Mouse (Mus musculus) common myeloid progenitor, adult 5-6 weeks (primary cell): ENCODE data around the gene Eva1c. TPM values are rescaled to one million over a fixed set of nuclear protein-coding genes. Genes with fewer than 3 reads are reported as not detected.

Experiments
- ATAC-seq: replicated peaks from 2 replicates; pipeline ENCODE4 v1.8.0; 2016; ENCODE audit warnings: low read depth, mild to moderate bottlenecking, moderate TSS enrichment, inconsistent platforms; ENCODE audit not compliant: poor library complexity, severe bottlenecking
- total RNA-seq: library from RNA; stranded (forward); fragments of 200-1000, 187-1606 nt; gene quantifications from 2 replicates; pipeline ENCODE4 v1.2.3, GENCODE M21; 2017

Eva1c gene
- total RNA-seq, 1 experiment from 2014 or later: not detected

DNA sequence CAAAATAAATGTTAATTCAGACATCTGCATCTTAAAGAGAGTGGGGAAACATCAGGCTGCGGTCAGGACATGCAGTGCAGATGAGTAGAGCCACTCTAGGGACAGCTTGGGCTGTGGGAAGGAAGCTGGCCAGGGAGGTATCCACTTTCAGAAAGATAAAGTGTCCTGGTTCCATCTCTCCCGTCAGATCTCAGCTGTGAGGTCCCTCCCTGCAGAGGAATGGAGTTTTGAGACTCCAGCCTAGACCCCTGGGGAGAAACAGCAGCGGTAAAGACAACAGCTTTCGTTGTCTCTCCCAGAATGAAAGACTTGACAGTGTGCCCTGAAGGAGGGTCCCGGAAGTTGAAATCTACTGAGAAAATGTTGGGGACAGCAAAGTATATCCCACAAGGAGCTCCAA, 76.8 kb downstream of the Eva1c start:
- no peak for ATAC-seq

DNA sequence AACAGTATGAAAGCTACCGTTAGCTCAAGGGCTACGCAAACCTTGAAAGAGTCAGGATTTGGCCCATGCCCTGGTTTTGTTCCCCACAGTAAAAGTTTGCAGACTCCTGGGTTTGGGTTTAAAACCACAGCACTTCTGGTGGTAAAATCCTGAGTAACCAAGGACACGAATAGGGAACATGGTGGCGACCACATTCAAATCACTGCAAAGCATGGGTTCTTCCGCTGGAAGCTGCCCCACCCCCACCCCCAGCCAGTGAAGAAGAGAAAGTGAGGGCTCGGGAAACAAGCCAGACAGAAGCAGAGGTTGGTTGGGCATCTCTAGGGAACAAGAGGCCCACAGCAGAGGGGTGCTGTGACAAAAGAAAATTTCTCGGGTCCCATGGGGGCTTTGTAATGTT, 80.7 kb downstream of the Eva1c start:
- no peak for ATAC-seq

DNA sequence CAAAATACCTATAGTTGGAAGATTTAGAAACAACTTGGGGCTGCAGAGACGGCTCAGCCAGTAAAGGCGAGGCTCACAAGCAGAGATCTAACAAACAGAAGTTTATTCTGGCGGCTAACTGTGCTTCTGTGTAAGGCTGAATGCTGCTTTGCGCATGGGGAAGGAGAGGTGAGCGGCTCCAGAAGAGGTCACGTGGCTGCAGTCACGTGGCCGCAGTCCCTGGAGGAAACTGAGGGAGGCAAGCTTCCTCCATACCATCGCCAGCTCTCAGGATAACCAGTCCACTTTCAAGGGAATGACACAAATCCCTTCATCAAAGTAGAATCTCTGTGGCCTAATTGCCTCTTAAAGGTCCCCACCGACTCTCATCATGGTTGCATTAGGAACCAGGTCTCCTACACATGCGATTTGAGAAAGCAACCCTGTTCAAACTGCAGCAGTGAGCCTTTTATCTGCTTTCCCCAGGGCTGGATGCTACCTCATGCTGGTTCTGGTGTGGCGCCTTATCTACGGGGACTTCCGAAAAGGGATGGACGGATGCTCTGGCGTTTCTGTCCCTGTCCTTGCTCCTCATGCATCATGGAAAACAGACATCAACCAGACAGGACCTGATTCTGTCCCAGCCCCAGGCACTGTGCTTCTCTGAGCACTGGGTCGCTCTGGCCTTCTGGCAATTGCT, 84.5 kb downstream of the Eva1c start:
- ATAC-seq: no peak

DNA sequence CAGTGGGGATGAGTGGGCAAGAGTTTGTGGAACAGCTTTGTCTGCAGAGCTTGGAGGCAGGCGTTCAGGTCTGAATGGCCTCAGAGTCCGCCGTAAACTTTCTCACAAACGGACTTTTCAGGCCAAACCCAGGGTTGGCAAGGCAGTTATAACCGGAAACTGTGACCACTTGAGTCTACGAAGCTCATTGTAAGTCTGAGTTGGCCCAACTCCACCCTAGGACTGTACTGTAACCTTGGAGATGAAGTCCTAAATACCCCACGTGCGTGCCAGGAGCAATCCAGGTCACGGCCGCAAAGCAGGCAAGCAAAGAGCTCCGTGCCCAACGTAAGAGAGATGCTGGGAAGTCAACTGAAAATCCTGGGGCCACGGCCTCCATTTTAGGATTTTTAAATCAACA, 85.2 kb downstream of the Eva1c start:
- ATAC-seq: no peak

DNA sequence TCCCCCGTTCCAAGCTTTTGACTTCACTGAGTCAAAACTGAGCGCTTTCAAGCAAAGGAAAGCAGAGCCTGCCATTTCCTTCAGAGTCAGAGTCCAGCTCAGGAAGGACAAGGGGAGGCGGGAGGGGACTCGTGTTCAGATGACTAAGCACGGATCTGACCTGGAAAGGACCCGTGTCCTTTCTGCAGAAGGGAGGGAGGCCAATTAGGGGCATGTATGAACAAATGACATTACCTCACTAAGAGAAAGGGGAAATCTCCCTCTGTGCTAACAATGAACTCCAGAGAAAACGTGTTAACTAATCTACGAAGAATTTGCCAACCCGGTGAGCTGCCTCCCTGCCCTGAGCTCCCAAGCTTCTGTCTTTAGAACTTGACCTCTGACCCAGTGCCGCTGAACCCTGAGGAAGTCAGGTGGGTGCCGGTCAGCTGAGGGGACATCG, 89.5 kb downstream of the Eva1c start:
- ATAC-seq: peak; percentile 48

DNA sequence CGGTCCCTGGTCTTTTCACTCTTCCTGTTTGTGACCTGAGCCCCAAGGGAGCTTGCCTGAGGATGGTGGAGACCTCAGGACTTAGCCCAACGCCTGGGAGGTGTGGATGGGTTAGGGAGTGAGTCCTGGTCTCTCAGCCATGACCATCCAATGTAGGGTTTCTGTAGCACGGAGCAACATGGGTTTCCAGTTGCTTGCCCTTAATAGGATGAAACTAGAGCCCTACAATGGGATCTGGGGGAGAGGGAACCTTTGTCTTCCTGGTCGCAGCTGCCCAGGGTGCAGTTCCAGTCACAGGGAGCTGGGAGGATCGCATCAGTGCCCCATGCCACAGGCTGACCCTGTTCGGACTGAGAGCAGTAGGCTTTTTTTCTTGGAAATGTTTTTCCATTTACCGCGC, 90.6 kb downstream of the Eva1c start:
- ATAC-seq: no peak

DNA sequence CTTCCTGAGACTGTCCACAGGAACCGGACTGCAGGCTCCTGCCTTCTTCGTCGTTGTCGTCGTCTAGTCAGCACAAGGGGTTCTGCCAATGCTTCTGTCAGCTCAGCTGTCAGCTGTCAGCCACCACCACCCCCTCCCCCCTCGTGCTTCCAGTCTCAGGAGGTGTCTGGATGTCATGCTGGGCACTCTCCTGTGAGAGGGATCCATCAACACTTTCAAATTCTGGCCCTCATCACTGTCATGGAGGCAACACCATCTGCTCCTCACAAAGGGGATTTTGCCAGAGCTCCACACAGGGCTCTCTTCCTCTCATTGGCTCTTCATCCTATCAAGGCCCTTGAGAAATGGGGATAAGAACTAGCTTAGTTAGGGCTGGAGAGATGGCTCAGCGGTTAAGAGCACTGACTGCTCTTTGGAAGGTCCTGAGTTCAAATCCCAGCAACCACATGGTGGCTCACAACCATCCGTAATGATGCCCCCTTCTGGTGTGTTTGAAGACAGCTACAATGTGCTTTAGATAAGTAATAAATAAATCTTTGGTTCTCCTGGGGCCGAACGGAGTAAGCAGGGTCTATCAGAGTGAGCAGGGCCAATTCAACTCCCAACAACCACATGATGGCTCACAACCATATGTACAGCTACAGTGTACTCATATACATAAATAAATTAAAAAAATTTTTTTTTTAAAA, 95.1 kb downstream of the Eva1c start:
- ATAC-seq: no peak

DNA sequence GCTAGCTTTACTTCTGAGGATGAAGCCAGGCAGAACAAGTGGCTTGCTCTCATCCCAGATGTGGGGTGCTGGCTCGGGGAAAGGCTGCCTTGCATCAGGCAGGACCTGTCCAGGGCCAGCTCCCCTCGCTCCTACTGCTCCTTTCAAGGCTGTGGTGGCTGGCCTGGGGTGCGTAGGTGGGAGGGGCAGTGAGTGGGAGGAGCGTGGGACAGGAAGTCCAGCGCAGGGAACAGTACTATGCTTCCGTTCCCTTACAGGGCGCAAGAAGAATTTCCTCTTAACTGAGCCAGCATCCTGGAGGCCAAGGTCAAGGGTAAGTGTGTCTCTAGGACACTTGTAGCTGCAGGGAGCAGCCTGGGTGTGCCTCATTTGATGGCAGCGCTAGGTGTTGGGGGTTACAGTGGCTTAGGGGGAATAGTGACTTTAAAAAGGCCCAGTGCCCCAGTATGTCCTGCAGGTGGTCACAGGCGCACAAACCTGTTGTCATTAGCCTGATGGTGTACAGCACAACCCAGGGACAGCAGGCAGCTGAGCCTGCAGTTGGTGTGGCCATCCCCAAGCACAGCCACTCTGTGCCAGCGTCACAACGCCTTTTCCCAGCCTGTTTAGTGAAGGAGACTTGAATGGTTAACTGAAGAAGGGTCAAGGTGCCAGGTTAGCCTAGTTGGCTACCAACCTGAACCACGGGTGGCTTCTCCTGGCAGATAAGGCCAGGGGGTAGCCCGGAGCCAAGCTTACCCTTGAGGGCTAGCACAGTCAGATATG, 98.3 kb downstream of the Eva1c start:
- no peak for ATAC-seq

DNA sequence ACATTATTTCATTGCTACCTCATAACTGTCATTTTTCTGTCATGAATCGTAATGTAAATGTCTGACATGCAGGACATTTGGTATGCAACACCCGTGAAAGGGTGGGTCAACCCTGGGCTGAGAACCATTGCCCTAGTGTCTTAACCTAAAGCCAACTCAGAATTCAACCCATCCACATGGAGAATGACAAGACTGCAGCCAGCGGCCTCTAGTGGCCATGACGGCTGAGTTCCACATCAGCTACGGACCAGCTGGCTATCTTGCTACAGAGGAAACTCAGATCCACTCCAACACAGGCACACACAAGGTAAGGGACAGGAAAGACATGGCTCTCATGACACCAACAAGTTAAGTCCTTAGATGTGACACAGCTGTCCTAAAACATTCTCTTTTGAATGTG, 98.9 kb downstream of the Eva1c start:
- ATAC-seq: peak; percentile 90

DNA sequence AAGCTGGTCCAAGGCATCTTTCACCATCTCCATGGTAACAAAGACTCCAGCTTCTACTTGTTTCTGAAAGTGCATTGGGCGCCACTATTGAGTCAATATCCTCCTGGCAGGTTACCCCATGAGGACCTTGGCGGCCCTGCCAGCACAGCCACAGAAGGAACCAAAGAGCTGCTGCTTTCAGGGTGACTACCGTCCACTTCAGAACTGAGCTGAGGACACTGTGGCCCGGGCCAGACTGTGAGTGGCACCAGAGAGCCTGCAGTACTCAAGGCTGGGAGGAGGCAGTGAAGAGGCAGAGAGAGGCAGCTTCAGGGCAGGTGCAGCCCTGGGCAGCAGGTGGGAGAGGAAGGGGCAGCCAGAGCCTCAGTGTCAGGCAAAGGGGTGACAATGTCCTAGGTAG, 100.9 kb downstream of the Eva1c start:
- no peak for ATAC-seq

DNA sequence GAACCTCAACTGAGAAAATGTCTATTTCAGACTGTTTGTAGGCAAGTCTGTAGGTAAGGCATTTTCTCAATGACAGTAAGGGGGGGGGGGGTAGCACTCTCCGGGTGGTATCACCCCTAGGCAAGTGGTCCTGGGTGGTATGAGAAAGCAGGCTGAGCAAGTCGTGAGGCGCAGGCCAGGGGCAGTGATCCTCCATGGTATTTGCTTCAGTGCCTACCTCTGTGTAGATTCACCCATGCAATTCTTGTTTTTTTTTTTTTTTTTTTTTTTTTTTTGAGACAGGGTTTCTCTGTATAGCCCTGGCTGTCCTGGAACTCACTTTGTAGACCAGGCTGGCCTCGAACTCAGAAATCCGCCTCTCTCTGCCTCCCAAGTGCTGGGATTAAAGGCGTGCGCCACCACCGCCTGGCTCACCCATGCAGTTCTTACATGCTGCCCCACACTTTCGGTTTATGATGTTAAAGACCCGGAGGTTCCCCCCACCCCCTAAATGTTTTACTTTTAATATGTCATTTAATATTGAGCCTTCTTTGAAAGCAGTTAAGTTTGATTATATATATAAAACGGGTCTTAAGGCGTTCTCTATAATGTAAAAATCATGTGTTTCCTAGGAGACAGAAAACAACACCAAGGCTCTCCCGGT, 107.1 kb downstream of the Eva1c start:
- ATAC-seq: no peak

DNA sequence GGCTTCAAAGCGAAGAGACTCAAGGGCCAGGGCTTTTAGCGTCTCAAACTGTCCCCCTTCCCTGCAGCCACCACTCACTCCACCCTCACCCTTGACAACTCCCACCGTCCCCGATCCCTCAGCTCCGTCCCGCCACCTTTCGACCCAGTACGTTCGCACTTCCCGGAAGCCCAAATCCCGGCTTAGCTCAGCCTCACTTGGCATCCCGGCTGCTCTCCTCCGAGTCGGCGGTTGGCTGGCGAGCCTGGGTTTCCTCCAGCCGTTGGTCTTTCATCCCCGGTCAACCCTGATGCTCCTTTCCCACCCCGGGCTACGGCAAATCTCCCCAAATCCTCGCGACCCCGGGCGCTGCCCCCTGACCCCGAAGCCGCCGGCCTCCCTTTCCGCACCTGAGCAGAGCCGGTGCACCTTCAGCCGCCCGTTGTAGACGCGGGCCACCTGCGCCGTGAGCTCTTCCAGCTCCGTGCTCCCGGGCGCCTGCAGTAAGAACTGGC, 107.7 kb downstream of the Eva1c start:
- peak; percentile 36 for ATAC-seq

DNA sequence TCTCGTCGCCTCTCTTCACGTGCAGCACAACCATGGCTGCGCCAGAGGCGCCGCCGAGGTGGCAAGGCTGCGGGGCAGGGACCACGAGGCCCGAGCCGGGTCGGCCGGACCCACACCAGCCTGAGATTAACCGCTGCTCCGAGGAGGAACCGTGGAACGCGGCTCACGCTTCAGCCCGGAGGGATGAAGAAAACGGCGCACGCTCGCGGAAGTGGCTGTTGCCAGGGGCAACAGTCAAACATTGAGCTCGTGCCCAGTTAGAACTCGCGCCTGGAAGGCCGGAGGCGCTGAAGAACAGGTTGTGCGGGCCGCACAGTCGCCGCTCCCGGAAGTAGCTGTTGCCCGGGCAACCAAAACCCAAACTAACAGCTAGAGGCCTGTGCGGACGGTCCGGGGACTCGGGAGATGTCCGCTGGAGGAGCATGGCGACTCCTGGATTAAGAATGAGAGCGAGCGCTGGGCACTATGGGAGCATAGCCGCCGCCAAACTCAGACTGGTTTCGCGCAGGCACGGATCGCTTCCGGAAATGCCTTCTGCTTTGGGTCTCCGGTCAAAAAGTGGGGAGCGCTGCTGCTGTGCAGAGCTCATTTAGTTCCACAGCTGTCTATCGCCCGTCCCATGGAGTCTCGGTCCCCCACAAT, 108.3 kb downstream of the Eva1c start, which contains the start of gene Cfap298:
Cfap298 (minus strand) TSS at position 428 of the 642 bp plus-strand sequence.
- peak; percentile 96 for ATAC-seq

DNA sequence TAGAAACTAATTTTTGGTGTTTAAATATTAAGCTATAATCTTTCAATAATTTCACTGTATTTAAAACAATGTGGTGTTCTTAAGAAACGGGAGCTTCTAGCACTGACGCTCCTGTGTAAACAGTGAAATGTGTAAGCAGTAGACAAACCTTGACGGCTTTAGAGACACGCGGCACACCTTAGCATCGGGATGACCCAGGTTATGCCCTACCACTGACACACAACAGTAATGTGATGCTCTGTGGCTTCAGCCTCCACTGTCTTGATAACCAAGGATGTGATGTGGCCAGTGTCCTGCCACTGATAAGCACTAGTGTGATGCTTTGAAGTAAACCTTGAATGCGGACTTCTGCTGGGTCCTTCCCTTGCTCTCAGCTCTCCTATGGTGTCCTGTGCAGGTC, 114.7 kb downstream of the Eva1c start:
- ATAC-seq: no peak

DNA sequence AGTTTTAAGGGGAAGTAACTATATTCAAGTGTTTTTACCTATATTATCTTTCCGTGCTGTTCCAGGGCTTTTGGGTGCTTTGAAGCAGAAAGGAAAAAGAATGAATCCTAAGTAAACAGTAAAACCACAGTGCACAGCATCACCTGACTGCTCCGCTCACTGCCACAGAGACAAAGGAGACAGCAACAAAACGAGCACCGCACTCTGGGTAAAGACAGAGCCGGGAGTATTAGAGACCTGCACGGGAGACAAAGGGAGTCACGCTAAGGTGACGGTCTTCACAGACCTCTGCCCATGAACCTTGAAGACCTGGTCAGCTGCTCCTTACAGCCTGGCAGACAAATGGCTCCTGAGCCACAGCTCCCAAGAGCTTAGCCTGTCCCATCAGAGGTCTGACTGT, 120.5 kb downstream of the Eva1c start:
- no peak for ATAC-seq

DNA sequence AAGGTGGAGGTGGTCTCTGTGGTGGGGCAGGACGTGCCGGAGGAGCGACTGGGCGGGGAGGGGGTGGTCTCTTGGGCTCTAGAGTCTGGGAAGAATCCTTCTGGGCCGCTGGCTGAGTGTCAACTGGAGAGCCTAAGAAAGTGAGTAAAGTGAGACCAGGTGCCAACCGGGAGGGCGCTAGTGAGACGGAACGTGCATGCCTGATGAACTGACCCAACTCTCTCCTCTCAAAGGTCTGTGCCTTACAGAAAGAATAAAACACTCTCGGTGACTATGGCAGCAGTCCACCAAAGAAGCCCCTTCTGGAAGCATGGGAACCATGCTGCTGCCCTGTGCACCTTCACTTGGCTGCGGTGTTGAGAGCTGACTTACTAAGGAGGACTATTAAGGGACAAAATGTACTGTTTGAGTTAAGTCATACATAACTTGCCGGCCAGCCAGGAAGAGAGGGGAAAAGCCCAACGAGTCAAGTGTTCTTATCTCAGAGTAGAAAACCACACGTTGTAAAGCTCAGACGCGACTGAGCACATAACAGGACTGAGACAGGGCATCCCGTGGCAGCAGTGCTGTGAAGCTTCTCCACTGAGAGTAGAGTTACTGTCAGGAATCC, 123.9 kb downstream of the Eva1c start:
- 0 out of 2 replicates have a peak, but pooled peaks have one; percentile 50 for ATAC-seq

DNA sequence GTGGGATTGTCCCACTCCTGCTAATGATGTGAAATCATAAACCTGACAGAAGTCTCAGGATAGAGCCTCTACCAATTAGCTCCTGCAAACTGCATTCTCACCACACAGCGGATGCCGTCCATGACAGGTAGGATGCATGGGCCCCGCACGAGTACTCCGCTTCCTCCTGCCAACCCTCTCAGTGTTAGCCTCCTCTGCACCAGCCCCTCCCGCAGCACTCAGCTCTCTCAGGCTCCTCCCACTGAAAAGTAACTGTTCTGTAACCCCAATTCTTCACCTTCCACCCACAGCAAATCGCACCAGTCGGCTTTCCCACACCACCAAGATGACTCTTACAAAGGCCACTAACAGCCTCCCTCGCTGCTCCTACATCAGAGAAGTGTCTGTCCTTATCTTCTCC, 126.6 kb downstream of the Eva1c start:
- no peak for ATAC-seq

DNA sequence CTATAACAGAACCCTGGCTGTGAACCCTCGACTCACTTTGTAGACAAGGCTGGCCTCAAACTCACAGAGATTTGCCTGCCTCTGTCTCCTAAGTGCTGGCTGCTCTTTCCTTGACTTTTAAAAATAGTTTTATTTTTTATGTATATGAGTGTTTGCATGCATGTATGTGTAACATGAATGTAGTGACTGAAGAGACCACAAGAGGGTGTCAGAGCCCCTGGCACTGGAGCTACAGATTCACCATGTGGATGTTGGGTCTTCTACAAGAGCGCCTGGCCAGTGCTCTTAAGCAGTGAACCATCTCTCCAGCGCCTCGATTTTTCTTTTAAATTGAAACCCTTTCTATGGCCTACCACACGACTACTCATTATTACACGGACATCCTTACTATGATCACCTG, 127.3 kb downstream of the Eva1c start:
- ATAC-seq: 0 out of 2 replicates have a peak, but pooled peaks have one; percentile 65
